Mouse (Mus musculus) stomach, embryonic 16.5 days (tissue): ENCODE measurements at regions not wholly inside any gene's neighbourhood (a gene's known extent, or its start where the extent isn't known, plus 50 kb on each side); places are given as distances from the start of the nearest gene placed in this dataset.
A peak's percentile ranks its signal among the peaks of the same experiment; 100 is the strongest.

ENCODE experiments used
- ATAC-seq: fragments of 200-750 bp; cut with Nextera tagmentation; 2 replicates; pipeline ENCODE4 v1.8.0; 2017; ENCODE audit warnings: moderate number of reproducible peaks, moderate TSS enrichment; ENCODE audit not compliant: insufficient read depth, low FRiP score
- H3K27ac ChIP-seq: fragments of 300-500 bp; sonication (generic); 2 replicates; pipeline ENCODE4 v1.5.1; 2014; ENCODE audit warnings: low read length
- H3K27me3 ChIP-seq: fragments of 300-500 bp; sonication (generic); 2 replicates; pipeline ENCODE4 v1.6.1; 2014; ENCODE audit warnings: low read length, control low read depth, mixed read lengths; ENCODE audit not compliant: control insufficient read depth, insufficient read depth
- H3K36me3 ChIP-seq: fragments of 300-500 bp; sonication (generic); 2 replicates; pipeline ENCODE4 v1.6.1; 2014; ENCODE audit warnings: low read length; ENCODE audit not compliant: control insufficient read depth, insufficient read depth
- H3K4me1 ChIP-seq: fragments of 300-500 bp; sonication (generic); 2 replicates; pipeline ENCODE4 v1.6.1; 2014; ENCODE audit warnings: low read length, control low read depth, mixed read lengths; ENCODE audit not compliant: control insufficient read depth, insufficient read depth
- H3K4me2 ChIP-seq: fragments of 300-500 bp; sonication (generic); 2 replicates; pipeline ENCODE4 v1.6.1; 2014; ENCODE audit warnings: low read depth, low read length, mixed read lengths
- H3K4me3 ChIP-seq: fragments of 300-500 bp; sonication (generic); replicated peaks from 2 replicates; pipeline ENCODE4 v1.5.1; 2014; ENCODE audit warnings: mild to moderate bottlenecking, low read length
- H3K9ac ChIP-seq: fragments of 300-500 bp; sonication (generic); 2 replicates; pipeline ENCODE4 v1.6.1; 2014; ENCODE audit warnings: low read length
- H3K9me3 ChIP-seq: fragments of 300-500 bp; sonication (generic); replicated peaks from 2 replicates; pipeline ENCODE4 v1.6.1; 2016; ENCODE audit warnings: low read length, control low read depth; ENCODE audit not compliant: control insufficient read depth
- WGBS: fragments of 180-500 bp; shearing (Covaris S2); extraction: QIAGEN DNeasy Blood & Tissue Kit; methylation state at CpG from one replicate; pipeline ENCODE4 v1.1.7; 2014; 5-methylcytosine and 5-hydroxymethylcytosine counted together

DNA sequence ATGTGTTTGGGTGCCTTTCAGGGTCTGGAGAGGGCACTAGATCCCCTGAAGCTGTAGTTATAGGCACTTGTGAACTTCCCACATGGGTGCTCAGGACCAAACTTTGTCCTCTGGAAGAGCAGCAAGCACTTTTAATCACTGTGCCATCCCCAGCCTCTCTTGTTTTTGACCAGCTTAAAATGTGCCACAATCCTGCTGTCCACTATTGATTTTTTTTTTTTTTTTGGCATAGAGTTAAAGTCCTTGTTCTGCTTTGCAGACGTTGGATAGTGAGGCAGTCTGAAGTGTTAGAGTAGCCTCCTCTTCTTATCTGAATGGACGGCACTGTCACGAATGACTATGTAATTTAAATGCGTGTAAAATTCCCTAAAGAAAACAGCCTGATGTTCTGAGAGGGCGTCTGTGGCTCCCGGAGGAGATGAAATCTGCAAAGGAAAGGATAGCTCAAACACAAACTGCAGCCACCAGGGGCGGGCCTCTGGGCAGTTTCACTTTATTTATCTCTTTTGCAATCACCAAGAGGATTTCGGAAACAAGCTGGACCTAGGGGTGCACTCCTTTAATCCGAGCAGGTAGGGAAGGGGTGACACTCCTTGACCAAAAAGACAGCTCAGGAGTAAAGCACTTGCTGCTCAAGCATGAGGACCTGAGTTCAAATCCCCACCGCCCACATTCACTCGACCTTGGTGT, 63.5 kb upstream of the Smyd2 start:
- no peaks in the 10 kb centered on the region for H3K9me3 ChIP-seq
- no peaks in the 10 kb centered on the region for H3K36me3 ChIP-seq
- H3K4me2 ChIP-seq = no peak overlapping the region
- whole genome bisulfite sequencing = 60% methylated on average over 11 of the region's 11 CpGs
- H3K4me3 ChIP-seq = no peak overlapping the region
- H3K27me3 ChIP-seq = peaks cover 3% of the 10 kb centered on the region; the same call in 1 of the 2 replicates
- H3K4me1 ChIP-seq = no peaks in the 10 kb centered on the region
- no peak overlapping the region for H3K9ac ChIP-seq
- no peak overlapping the region for H3K27ac ChIP-seq
- ATAC-seq = no peak

- H3K4me1 ChIP-seq = no peaks in the 10 kb centered on the region
- H3K36me3 ChIP-seq = no peaks in the 10 kb centered on the region
- no peak overlapping the region for H3K4me2 ChIP-seq
- no peaks in the 10 kb centered on the region for H3K27me3 ChIP-seq
- 81% methylated on average over 10 of the region's 10 CpGs for WGBS
- H3K9me3 ChIP-seq = no peaks in the 10 kb centered on the region
- H3K4me3 ChIP-seq = no peak overlapping the region
- no peak overlapping the region for H3K9ac ChIP-seq
- no peak for ATAC-seq
- no peak overlapping the region for H3K27ac ChIP-seq
Observed at GRCm38 (mm10) chr1:189978244-189978643, 56.1 kb upstream of the Smyd2 start.

- Histone ChIP-seq H3K36me3 (no peaks in the 10 kb centered on the region), H3K4me3 (no peak overlapping the region), H3K9ac (no peak overlapping the region), H3K27me3 (no peaks in the 10 kb centered on the region), H3K4me2 (no peak overlapping the region), H3K4me1 (peaks cover 3% of the 10 kb centered on the region; the same call in 1 of the 2 replicates), H3K9me3 (no peaks in the 10 kb centered on the region), H3K27ac (no peak overlapping the region)
- ATAC-seq = no peak
- 87% methylated on average over 9 of the region's 9 CpGs for WGBS
Observed at GRCm38 (mm10) chr1:189975660-189976059, 53.5 kb upstream of the Smyd2 start.

GRCm38 (mm10) chr1:189972790-189973406, 50.7 kb upstream of the Smyd2 start:
- no peak overlapping the region; the same call in 1 of the 2 replicates for H3K4me3 ChIP-seq
- H3K27ac ChIP-seq = no peak overlapping the region
- WGBS = 13% methylated on average over 13 of the region's 13 CpGs
- peaks cover 3% of the 10 kb centered on the region; the same call in 1 of the 2 replicates for H3K4me1 ChIP-seq
- peak overlapping the region; percentile 34; the same call in 1 of the 2 replicates for H3K9ac ChIP-seq
- H3K36me3 ChIP-seq = no peaks in the 10 kb centered on the region
- no peaks in the 10 kb centered on the region for H3K27me3 ChIP-seq
- ATAC-seq = peak; percentile 56
- peak overlapping the region; percentile 45 for H3K4me2 ChIP-seq
- no peaks in the 10 kb centered on the region for H3K9me3 ChIP-seq
